Mouse (Mus musculus) right cerebral cortex, adult 2 months (tissue): ENCODE measurements around the gene Rps6ka3.

Experiments used
- DNase-seq, 2 experiments: peaks; one replicate each; pipeline ENCODE4 v3.0.0; 2021 to 2022; ENCODE audit warnings: low spot score in 2 of 2

The Rps6ka3 gene

DNA sequence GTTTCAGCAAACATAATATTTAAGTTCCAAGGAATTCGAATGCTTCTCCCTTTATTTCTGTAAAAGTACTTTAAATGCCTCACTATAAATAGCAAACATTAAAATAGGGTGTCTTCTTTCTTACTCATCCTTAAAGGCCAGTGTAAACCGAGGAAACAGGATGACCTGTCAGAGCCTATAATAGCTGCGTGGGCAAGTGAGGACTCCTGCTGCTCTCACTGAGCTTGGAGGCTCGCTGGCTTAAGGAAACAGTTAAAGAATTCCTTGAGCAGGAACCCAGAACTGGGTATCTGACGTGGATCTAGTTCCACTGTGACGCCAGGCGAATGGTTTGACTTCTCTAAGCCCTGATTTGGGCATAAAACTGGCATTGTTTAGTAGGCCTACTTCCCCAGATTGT lies 105.2 kb downstream of the Rps6ka3 start:
- DNase-seq = peak; percentile 10 to 12

DNA sequence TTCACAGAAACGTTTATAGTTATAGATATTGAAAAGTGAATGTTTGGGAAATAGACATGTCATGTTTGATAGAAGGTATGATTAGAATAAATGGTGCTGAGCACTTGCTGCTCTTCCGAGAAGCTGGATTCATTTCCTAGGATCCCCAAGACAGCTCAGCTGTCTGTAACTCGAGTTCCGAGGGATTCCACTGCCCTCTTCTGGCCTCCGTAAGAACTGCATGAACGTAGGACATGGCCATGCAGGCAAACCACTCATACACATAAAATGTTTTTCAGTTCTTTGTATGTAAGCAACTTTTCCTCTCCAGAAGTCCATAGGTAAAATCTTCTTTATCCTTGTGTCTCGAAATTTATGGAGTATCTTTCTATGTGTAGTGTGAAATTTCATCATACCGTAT lies 111.2 kb downstream of the Rps6ka3 start:
- peak; percentile 80 to 81 for DNase-seq

DNA sequence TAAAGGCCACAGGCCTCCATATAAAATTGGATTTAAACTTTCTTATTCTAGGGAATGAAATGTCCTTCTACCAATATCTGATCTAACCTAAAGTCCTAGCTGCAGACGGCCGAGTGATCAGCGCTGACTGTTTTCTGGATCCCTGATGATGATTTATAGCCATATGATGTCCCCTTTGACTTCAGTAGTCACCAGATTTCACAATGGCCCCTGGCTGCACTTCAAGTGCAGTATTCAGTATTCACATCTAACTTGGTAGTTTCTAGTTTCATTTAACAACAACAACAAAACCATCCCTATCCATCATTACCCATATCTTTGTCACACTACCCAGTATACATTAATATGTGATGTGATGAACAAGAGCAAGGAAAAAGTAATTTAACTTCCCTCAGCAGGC lies 154.4 kb downstream of the Rps6ka3 start:
- DNase-seq = no peak

DNA sequence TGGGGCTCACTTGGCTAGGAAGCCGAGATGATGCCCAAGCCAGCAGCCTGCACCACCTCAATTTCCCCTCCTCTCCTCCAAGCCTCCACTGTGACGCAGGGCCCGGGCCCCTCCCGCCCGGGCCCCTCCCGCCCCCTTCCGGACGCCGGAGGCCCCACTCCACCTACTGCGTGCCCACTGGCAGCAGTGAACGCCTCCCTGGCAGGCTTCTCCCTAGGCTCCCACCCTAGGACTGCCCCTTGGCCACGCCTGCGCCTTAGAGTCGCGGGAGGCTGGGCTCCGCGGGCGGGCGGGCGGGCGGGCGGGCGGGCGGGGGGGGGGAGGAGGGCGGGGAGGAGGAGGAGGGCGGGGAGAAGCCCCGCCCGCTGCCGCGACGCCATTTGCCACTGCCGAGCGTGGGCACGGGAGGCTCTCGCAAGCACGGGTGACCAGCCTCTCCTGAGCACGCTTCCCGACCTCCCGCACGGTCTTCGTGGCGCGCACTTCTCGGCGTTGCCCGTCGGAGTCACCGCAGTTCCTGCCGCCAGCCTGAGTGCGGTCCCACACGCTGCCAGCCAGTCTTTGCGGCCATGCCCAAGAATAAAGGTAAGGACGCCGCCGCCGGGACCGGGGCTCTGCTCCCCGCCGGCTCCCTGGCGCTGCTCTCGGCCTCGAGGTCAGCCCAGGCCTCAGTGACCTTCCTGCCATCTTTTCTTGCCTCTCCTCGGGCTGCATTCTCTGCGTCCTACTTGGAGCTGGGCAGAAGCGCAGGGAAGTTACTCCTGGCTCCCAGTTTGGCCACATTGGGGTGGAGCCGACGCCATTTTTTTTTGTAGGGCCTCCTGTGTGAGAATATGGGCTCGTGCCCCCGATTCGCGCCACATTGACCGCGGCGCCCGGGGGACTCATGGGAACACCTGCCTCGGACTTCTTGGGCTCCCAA lies 162.0 kb downstream of the Rps6ka3 start, which contains the start of gene Eif1ax:
Gene Eif1ax, plus strand, starts transcription at position 348 of the 922 bp plus-strand sequence.
- peak; percentile 46 to 48 for DNase-seq

DNA sequence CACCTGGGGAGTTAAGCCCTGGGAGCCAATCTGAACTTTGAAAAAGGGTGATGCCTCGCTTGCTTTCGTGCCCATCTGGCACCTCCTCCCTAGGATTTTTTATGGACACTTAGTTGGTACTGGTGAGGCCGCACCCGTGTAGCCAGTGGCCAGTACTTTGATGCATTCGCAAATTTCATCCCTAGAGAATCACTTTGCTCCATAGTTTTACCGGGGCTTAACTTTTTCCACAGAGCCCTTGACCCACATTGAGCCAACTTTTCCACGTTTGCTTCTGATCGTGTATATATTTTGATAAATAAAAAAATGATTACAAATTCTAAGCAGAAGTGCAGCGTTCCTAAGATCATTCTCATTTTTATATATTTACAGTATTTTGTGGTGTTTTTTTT lies 162.6 kb downstream of the Rps6ka3 start:
- no peak for DNase-seq

DNA sequence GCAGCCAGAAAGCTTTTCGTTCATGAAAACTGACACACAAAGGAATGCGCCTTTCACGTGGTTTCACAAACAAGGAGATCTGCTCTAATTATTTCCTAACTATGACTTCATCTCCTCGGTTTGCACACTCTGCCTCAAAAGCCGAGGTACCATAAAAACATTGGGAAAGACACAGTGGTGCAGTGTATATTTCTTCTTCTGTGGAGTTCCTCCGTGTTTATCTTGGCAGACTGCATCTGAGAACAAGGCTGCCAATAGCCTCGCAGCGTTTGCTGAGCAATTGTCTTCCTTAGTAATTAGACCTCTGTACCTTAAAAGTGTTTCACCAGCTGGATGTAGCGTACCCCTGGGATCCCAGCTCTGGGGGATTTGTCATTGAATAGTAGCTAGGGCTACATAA lies 177.0 kb downstream of the Rps6ka3 start:
- DNase-seq = no peak

DNA sequence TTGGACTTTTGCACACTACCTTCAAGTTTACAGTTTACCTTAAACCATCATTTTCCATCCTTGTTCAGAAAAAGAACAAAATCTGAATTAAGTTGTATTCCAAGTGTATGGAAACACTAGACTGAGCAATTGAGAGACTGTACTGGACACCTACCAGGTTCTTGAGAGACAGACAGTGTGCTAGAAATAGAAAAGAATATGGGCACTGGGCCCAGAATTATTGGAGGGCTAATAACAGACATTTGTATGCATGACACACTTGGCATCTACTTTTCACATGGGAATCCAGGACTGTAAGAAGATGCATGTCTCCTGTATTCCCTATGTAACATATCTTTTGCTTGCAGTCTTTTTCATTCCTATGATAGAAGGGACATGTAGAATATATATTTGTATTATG lies 178.8 kb downstream of the Rps6ka3 start:
- DNase-seq = no peak

GRCm38 (mm10) chrX:159390347-159390962 lies 180.3 kb downstream of the Rps6ka3 start:
- DNase-seq = no peak

- DNase-seq = no peak
Observed at GRCm38 (mm10) chrX:159391239-159391638, 181.1 kb downstream of the Rps6ka3 start.

DNA sequence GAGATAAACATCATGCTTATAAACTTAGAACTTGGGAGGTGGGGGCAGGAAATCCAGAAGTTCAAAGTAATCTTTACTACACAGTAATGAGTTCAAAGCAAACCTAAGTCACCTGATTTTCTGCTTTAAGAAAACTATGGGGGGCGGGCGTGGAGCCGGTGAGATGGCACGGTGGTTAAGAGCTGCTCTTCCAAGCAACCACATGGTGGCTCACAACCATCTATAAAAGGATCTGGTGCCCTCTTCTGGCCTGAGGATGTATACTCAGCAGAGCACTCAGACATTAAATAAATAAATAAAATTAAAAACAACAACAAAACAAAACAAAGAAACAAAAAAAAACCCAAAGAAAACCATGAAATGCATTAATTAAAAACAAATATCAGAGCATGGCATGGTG lies 199.1 kb downstream of the Rps6ka3 start:
- peak in 1 of 2 experiments; percentile 13 for DNase-seq

DNA sequence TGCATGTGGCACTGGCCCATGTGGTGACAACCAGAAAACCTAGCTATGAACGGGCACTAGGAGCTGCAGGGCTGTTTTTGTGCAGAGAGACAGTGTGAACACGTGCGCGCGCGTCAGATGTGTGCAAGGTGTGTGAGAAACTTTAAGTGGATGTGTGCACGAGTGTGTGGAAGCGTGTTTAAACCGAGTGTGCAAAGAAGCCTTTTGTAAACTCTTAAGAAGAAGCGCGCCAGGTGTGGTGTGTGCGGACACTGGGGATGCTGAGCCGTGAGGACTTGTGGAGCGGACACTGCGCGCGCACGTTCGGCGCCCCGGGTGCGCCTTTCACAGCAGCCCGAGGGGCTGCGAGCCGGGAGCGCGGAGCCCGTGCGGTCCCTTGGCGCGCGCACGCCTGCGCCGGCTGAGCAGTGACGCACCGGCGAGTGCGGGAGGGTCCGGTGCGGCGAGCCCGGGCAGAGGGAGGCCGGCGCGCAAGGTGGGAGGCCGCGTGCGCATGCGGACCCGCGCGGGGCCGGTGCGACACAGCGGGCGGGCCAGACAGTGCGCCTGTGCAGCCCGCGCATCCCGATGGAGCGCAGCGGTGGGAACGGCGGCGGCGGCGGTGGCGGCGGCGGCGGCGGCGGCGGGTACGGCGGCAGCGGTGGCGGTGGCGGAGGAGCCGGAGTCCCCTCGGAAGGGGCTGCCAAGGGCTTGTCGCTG lies 204.2 kb downstream of the Rps6ka3 start, which contains the start of gene Map7d2:
Gene Map7d2, plus strand, starts transcription at position 443 of the 699 bp plus-strand sequence.
- peak; percentile 44 to 49 for DNase-seq

GRCm38 (mm10) chrX:159414829-159415673 lies 204.9 kb downstream of the Rps6ka3 start:
- DNase-seq = peak; percentile 11 to 14
